ENCODE assay signal across 8 mouse cellular contexts in the genomic region with DNA sequence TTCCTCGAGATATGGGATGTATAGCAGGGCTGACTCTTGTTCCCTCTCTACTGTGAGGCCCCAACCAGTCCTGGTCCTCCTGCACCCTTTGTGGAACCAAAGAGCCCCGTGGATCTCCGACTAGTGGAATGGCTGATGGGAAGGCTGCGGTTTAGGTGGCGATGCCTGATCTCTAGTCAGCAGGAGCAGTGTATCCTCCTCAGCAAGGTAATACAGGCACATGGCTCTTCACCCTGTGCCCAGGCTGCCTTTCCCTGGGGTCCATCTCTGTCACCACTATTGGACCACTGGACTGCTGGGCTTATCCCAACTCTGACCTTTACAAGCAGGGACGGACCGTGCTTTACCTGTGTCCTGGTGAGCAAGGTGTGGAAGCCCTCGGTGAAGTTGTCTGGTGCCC. TPM values are rescaled to one million over a fixed set of nuclear protein-coding genes. Genes with fewer than 3 reads are reported as not detected.
DNase-seq lines count a peak whose midpoint lies in the region; ATAC-seq lines count a peak whose summit lies in the region.

No protein-coding gene starts in this region.

- 94% methylated on average over 8 of the region's 8 CpGs for WGBS in liver, embryonic 11.5 days
- WGBS in hindbrain, embryonic 12.5 days, result 92% methylated on average over 8 of the region's 8 CpGs
- WGBS in midbrain, embryonic 12.5 days, result 91% methylated on average over 8 of the region's 8 CpGs

- peaks cover 15% of the 10 kb centered on the region for H3K4me1 ChIP-seq in liver, embryonic 11.5 days (replicated peaks; ENCODE audit: control insufficient read depth, insufficient read depth, low read length)
- peaks cover 19% of the 10 kb centered on the region for H3K4me1 ChIP-seq in hindbrain, embryonic 12.5 days
- peaks cover 22% of the 10 kb centered on the region for H3K4me1 ChIP-seq in midbrain, embryonic 12.5 days

- no peak overlapping the region for H3K27ac ChIP-seq in liver, embryonic 11.5 days (ENCODE audit: low read depth, low read length)
- H3K27ac ChIP-seq in hindbrain, embryonic 12.5 days, result no peak overlapping the region
- H3K27ac ChIP-seq in midbrain, embryonic 12.5 days (replicated peaks), result no peak overlapping the region

- no peaks in the 10 kb centered on the region for H3K36me3 ChIP-seq in liver, embryonic 11.5 days (ENCODE audit: control insufficient read depth, insufficient read depth, low read length)
- H3K36me3 ChIP-seq in hindbrain, embryonic 12.5 days, result peaks cover 10% of the 10 kb centered on the region; the same call in 1 of the 2 replicates
- H3K36me3 ChIP-seq in midbrain, embryonic 12.5 days, result peaks cover 15% of the 10 kb centered on the region; the same call in 1 of the 2 replicates

- no peak overlapping the region for H3K9ac ChIP-seq in liver, embryonic 11.5 days (ENCODE audit: low read depth, low read length)
- H3K9ac ChIP-seq in hindbrain, embryonic 12.5 days, result peak overlapping the region; percentile 57; the same call in 1 of the 2 replicates
- peak overlapping the region; percentile 53; the same call in 1 of the 2 replicates for H3K9ac ChIP-seq in midbrain, embryonic 12.5 days (replicated peaks)

- H3K4me3 ChIP-seq in liver, embryonic 11.5 days (ENCODE audit: low read depth, low read length), result no peak overlapping the region
- H3K4me3 ChIP-seq in hindbrain, embryonic 12.5 days, result peak overlapping the region; percentile 62; the same call in 1 of the 2 replicates
- peak overlapping the region; percentile 61; the same call in 1 of the 2 replicates for H3K4me3 ChIP-seq in midbrain, embryonic 12.5 days

- DNase-seq in cerebellum, adult 11-12 months, result peak; percentile 31
- no peak for DNase-seq in cerebellum, postnatal 25 days
- no peak for DNase-seq in liver, embryonic 11.5 days (ENCODE audit: low spot score)
- DNase-seq in liver, result no peak
- DNase-seq in frontal cortex, adult 2 months (ENCODE audit: extremely low spot score in 1 of 2, low spot score in 1 of 2), result no peak
- DNase-seq in adrenal gland, postnatal 36 days, result no peak

- ATAC-seq in liver, embryonic 11.5 days (replicated peaks; ENCODE audit: low FRiP score), result no peak
- ATAC-seq in hindbrain, embryonic 12.5 days (ENCODE audit: low FRiP score), result no peak
- no peak for ATAC-seq in midbrain, embryonic 12.5 days (ENCODE audit: low FRiP score, low read depth)

- H3K9me3 ChIP-seq in liver, embryonic 11.5 days (ENCODE audit: control insufficient read depth, low read length), result no peaks in the 10 kb centered on the region
- H3K9me3 ChIP-seq in hindbrain, embryonic 12.5 days (replicated peaks), result no peaks in the 10 kb centered on the region
- H3K9me3 ChIP-seq in midbrain, embryonic 12.5 days, result no peaks in the 10 kb centered on the region

- no peaks in the 10 kb centered on the region for H3K27me3 ChIP-seq in liver, embryonic 11.5 days (replicated peaks; ENCODE audit: control insufficient read depth, insufficient read depth, low read length)
- H3K27me3 ChIP-seq in hindbrain, embryonic 12.5 days, result peaks cover 17% of the 10 kb centered on the region
- peaks cover 27% of the 10 kb centered on the region for H3K27me3 ChIP-seq in midbrain, embryonic 12.5 days

- H3K4me2 ChIP-seq in liver, embryonic 11.5 days, result peak overlapping the region; percentile 97
- H3K4me2 ChIP-seq in hindbrain, embryonic 12.5 days (replicated peaks), result peak overlapping the region; percentile 84
- H3K4me2 ChIP-seq in midbrain, embryonic 12.5 days (replicated peaks), result peak overlapping the region; percentile 85

RNA-seq across cellular contexts. Expression of a gene that starts 1.3 kb away (rescaled TPM):
- 23.5 and 24.2 TPM in 2 replicates for polyA plus RNA-seq in liver, embryonic 11.5 days (2014; fragmentation: Nextera tagmentation; extraction: Ambion mirVana)
- 34.1 and 38.5 TPM in 2 replicates for polyA plus RNA-seq in hindbrain, embryonic 12.5 days (2016; fragmentation: Nextera tagmentation; extraction: Ambion mirVana)
- 43.5 and 44.3 TPM in 2 replicates for polyA plus RNA-seq in midbrain, embryonic 12.5 days (2016; fragmentation: Nextera tagmentation; extraction: Ambion mirVana)
- 1.1 and 1.8 TPM in 2 replicates for polyA plus RNA-seq in frontal cortex, adult 2 months (2012; rRNA removed)
- 1 to 10 TPM; 1.7 TPM for total RNA-seq in adrenal gland, postnatal 36 days (2021)

RNA-seq across cellular contexts. Expression of a gene that starts 11.4 kb away (rescaled TPM):
- polyA plus RNA-seq in liver, embryonic 11.5 days (2014; fragmentation: Nextera tagmentation; extraction: Ambion mirVana), result 148 and 150 TPM in 2 replicates
- 84.5 and 90.8 TPM in 2 replicates for polyA plus RNA-seq in hindbrain, embryonic 12.5 days (2016; fragmentation: Nextera tagmentation; extraction: Ambion mirVana)
- polyA plus RNA-seq in midbrain, embryonic 12.5 days (2016; fragmentation: Nextera tagmentation; extraction: Ambion mirVana), result 70.4 and 86.3 TPM in 2 replicates
- 87.6 and 94.9 TPM in 2 replicates for polyA plus RNA-seq in frontal cortex, adult 2 months (2012; rRNA removed)
- total RNA-seq in adrenal gland, postnatal 36 days (2021), result 10 to 100 TPM; 44.1 to 71.1 TPM

RNA-seq across cellular contexts. Expression of a gene that starts 17.5 kb away (rescaled TPM):
- 80.6 and 86.9 TPM in 2 replicates for polyA plus RNA-seq in liver, embryonic 11.5 days (2014; fragmentation: Nextera tagmentation; extraction: Ambion mirVana)
- polyA plus RNA-seq in hindbrain, embryonic 12.5 days (2016; fragmentation: Nextera tagmentation; extraction: Ambion mirVana), result 217 and 245 TPM in 2 replicates
- polyA plus RNA-seq in midbrain, embryonic 12.5 days (2016; fragmentation: Nextera tagmentation; extraction: Ambion mirVana), result 257 and 284 TPM in 2 replicates
- 249 and 252 TPM in 2 replicates for polyA plus RNA-seq in frontal cortex, adult 2 months (2012; rRNA removed)
- total RNA-seq in adrenal gland, postnatal 36 days (2021), result 10 to 100 TPM; 51.8 to 52.5 TPM

RNA-seq across cellular contexts. Expression of a gene that starts 28.2 kb away (rescaled TPM):
- 1.1 and 2.0 TPM in 2 replicates for polyA plus RNA-seq in liver, embryonic 11.5 days (2014; fragmentation: Nextera tagmentation; extraction: Ambion mirVana)
- polyA plus RNA-seq in hindbrain, embryonic 12.5 days (2016; fragmentation: Nextera tagmentation; extraction: Ambion mirVana), result 22.9 and 23.2 TPM in 2 replicates
- polyA plus RNA-seq in midbrain, embryonic 12.5 days (2016; fragmentation: Nextera tagmentation; extraction: Ambion mirVana), result 25.1 and 25.3 TPM in 2 replicates
- 40.3 and 42.0 TPM in 2 replicates for polyA plus RNA-seq in frontal cortex, adult 2 months (2012; rRNA removed)
- total RNA-seq in adrenal gland, postnatal 36 days (2021), result 1 to 10 TPM; 4.5 to 7.4 TPM

RNA-seq across cellular contexts. Expression of a gene that starts 59.4 kb away (rescaled TPM):
- polyA plus RNA-seq in liver, embryonic 11.5 days (2014; fragmentation: Nextera tagmentation; extraction: Ambion mirVana), result 17.7 and 19.2 TPM in 2 replicates
- 16.9 and 18.9 TPM in 2 replicates for polyA plus RNA-seq in hindbrain, embryonic 12.5 days (2016; fragmentation: Nextera tagmentation; extraction: Ambion mirVana)
- 19.3 and 20.4 TPM in 2 replicates for polyA plus RNA-seq in midbrain, embryonic 12.5 days (2016; fragmentation: Nextera tagmentation; extraction: Ambion mirVana)
- polyA plus RNA-seq in frontal cortex, adult 2 months (2012; rRNA removed), result 66.4 and 69.3 TPM in 2 replicates
- total RNA-seq in adrenal gland, postnatal 36 days (2021), result 10 to 100 TPM; 76.8 to 99.8 TPM
